Mouse (Mus musculus): ENCODE data around the gene Rap1gap.

GRCm38 (mm10) chr4:137774505-137774904, 110.0 kb downstream of the Rap1gap start:
- TF ChIP-seq CTCF (IDR thresholded peaks at IDR 0.05; ENCODE audit: low read depth): no peak
- no peak for TF ChIP-seq EP300 (IDR thresholded peaks at IDR 0.05; ENCODE audit: low read depth)
